Mouse (Mus musculus) cortical plate, adult 2 months (tissue): ENCODE measurements around the gene Zscan26.

ENCODE experiments used
- CTCF ChIP-seq: fragments of 200-500 bp; IDR thresholded peaks from 2 replicates; pipeline ENCODE4 v1.5.1; 2011; ENCODE audit warnings: mild to moderate bottlenecking, control low read depth, low read length; ENCODE audit not compliant: insufficient read depth; ENCODE audit errors: extremely low read depth
- POLR2A ChIP-seq: fragments of 200-500 bp; IDR thresholded peaks from 2 replicates; pipeline ENCODE4 v1.6.1; 2011; ENCODE audit warnings: mild to moderate bottlenecking, low read length, control low read depth; ENCODE audit not compliant: insufficient read depth; ENCODE audit errors: extremely low read depth

- TF ChIP-seq CTCF: no peak
- TF ChIP-seq POLR2A: no peak
Measured at GRCm38 (mm10) chr13:21397486-21397885, 56.0 kb downstream of the Zscan26 start.
